Mouse (Mus musculus): ENCODE data around the gene Gm7138. TPM values are rescaled to one million over a fixed set of nuclear protein-coding genes. Genes with fewer than 3 reads are reported as not detected.
"Not testable (repeated sequence)": the region's sequence is repeated elsewhere in the genome, so short reads cannot be mapped to it uniquely, and the experiment has no call there.

Gene Gm7138
- polyA plus RNA-seq, 1 experiment = not detected

DNA sequence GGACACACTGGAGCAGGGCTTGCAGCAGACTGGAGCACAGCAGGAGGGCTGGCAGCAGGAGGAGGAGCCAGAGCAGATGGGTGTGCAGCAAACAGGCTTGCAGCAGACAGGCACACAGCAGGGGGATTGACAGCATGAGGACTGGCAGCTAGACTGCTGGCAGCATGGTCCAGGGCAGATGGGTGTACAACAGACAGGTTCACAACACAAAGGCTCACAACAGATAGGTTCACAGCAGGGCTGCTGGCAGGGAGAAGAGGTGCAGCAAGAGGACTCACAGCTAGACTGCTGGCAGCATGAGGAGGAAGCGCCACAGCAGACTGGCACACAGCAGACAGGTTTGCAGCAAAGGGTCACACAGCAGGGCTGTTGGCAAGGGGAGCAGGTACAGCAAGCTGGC lies 26.1 kb downstream of the Gm7138 start:
- not testable (repeated sequence) for DNase-seq (ENCODE audit: low read depth)

DNA sequence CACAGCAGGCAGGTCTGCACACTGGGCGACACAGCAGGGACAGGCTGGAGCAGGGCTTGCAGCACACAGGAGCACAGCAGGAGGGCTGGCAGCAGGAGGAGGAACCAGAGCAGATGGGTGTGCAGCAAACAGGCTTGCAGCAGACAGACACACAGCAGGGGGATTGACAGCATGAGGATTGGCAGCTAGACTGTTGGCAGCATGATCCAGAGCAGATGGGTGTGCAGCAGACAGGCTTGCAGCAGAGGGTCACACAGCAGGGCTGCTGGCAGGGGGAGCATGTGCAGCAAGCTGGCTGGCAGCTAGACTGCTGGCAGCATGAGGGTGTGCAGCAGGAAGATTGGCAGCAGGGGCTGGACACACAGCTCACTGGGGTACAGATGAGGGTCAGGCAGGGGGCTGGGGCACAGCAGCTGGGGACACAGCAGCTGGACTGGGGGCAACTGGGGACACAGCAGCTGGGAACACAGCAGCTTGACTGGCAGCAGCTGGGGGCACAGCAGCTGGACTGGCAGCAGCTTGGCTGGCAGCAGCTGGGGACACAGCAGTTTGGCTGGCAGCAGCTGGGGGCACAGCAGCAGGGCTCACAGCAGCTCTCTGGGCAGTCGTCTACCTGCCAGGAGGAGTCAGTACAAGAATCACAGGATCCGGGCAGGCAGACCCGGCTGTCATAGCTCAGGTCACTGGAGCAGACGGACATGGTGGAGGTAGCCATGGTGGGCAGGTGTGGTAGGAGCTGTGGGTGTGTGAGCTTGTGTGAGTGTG lies 34.6 kb downstream of the Gm7138 start, which contains the start of gene Gm18596:
Gene Gm18596 (minus strand): TSS at position 715 of the 765 bp plus-strand sequence.
- DNase-seq (ENCODE audit: low read depth) = not testable (repeated sequence)

- no peak for DNase-seq (ENCODE audit: low read depth)
Observed at GRCm38 (mm10) chr10:77738929-77739328, 37.8 kb downstream of the Gm7138 start.

DNA sequence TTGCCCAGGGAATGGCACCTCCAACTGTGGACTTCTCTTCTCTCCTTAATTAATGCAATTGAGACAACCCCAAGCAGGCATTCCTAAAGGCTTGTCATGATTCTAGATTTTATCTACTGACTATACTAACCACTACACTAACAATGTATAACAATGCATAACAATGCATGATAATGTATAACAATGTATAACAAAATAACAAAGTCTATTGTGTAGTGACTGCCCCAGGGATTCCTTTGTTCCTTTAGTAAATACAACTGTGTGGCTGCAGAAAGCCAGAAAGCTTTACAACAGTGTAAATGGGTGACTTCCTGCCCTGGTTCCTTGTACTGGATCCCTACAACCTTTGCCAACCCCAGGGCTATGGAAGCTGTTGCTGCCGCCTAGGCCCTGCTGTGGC lies 40.8 kb downstream of the Gm7138 start:
- no peak for DNase-seq (ENCODE audit: low read depth)

GRCm38 (mm10) chr10:77729241-77729640 lies 47.5 kb downstream of the Gm7138 start:
- no peak for DNase-seq (ENCODE audit: low read depth)

- no peak for DNase-seq (ENCODE audit: low read depth)
Observed at GRCm38 (mm10) chr10:77728280-77728679, 48.5 kb downstream of the Gm7138 start.

Other genes starting within 250 kb of the Gm7138 start
- gene Itgb2, start 246.7 kb downstream of the Gm7138 start, polyA plus RNA-seq (2012; rRNA removed) = 17.9 and 21.8 TPM in 2 replicates
- 203 and 244 TPM in 2 replicates for gene Pttg1ip, start 195.2 kb downstream of the Gm7138 start, polyA plus RNA-seq (2012; rRNA removed)
- 270 and 286 TPM in 2 replicates for gene Sumo3, start 170.8 kb downstream of the Gm7138 start, polyA plus RNA-seq (2012; rRNA removed)
- 0.75 TPM in 1 of 2 replicates, not detected in the other for gene Gm49325, start 170.7 kb downstream of the Gm7138 start, polyA plus RNA-seq (2012; rRNA removed)
- 46.0 and 47.8 TPM in 2 replicates for gene Ube2g2, start 154.7 kb downstream of the Gm7138 start, polyA plus RNA-seq (2012; rRNA removed)
- 0.54 and 1.1 TPM in 2 replicates for gene Tspear, start 90.4 kb downstream of the Gm7138 start, polyA plus RNA-seq (2012; rRNA removed)
- gene Gm19402, start 86.2 kb downstream of the Gm7138 start, polyA plus RNA-seq (2012; rRNA removed) = not detected in 2 replicates
- not detected in 2 replicates for gene Gm9508, start 79.7 kb downstream of the Gm7138 start, polyA plus RNA-seq (2012; rRNA removed)
- not detected in 2 replicates for gene Gm10272, start 70.3 kb downstream of the Gm7138 start, polyA plus RNA-seq (2012; rRNA removed)
- not detected in 2 replicates for gene Gm10024, start 65.5 kb downstream of the Gm7138 start, polyA plus RNA-seq (2012; rRNA removed)
- gene Gm10142, start 61.1 kb downstream of the Gm7138 start, polyA plus RNA-seq (2012; rRNA removed) = not detected in 2 replicates
- not detected in 2 replicates for gene Krtap12-1, start 56.3 kb downstream of the Gm7138 start, polyA plus RNA-seq (2012; rRNA removed)
- not detected in 2 replicates for gene Gm10100, start 50.5 kb downstream of the Gm7138 start, polyA plus RNA-seq (2012; rRNA removed)
- not detected in 2 replicates for gene Gm18596, start 34.3 kb downstream of the Gm7138 start, polyA plus RNA-seq (2012; rRNA removed)
- not detected in 2 replicates for gene Gm9736, start 25.6 kb downstream of the Gm7138 start, polyA plus RNA-seq (2012; rRNA removed)
- gene Gm3233, start 17.3 kb downstream of the Gm7138 start, polyA plus RNA-seq (2012; rRNA removed) = not detected in 2 replicates
- gene Gm3238, start 5.6 kb downstream of the Gm7138 start, polyA plus RNA-seq (2012; rRNA removed) = not detected in 2 replicates
- not detected in 2 replicates for gene Gm3250, start 5.6 kb upstream of the Gm7138 start, polyA plus RNA-seq (2012; rRNA removed)
- not detected in 2 replicates for gene Gm7137, start 11.3 kb upstream of the Gm7138 start, polyA plus RNA-seq (2012; rRNA removed)
- not detected in 2 replicates for gene Gm9639, start 18.1 kb upstream of the Gm7138 start, polyA plus RNA-seq (2012; rRNA removed)
- not detected in 2 replicates for gene Gm19668, start 22.2 kb upstream of the Gm7138 start, polyA plus RNA-seq (2012; rRNA removed)
- not detected in 2 replicates for gene Gm9507, start 34.9 kb upstream of the Gm7138 start, polyA plus RNA-seq (2012; rRNA removed)
- not detected in 2 replicates for gene Gm2696, start 37.7 kb upstream of the Gm7138 start, polyA plus RNA-seq (2012; rRNA removed)
- gene Krtap10-4, start 50.2 kb upstream of the Gm7138 start, polyA plus RNA-seq (2012; rRNA removed) = not detected in 2 replicates
- 0.11 TPM in 1 of 2 replicates, not detected in the other for gene Krtap10-10, start 59.0 kb upstream of the Gm7138 start, polyA plus RNA-seq (2012; rRNA removed)
- gene Gm36176, start 69.9 kb upstream of the Gm7138 start, polyA plus RNA-seq (2012; rRNA removed) = not detected in 2 replicates
- gene Gm10318, start 75.9 kb upstream of the Gm7138 start, polyA plus RNA-seq (2012; rRNA removed) = not detected in 2 replicates
- gene Gm3285, start 85.0 kb upstream of the Gm7138 start, polyA plus RNA-seq (2012; rRNA removed) = not detected in 2 replicates
- gene Lrrc3, start 125.6 kb upstream of the Gm7138 start, polyA plus RNA-seq (2012; rRNA removed) = 6.6 and 7.8 TPM in 2 replicates
- gene Trpm2, start 193.6 kb upstream of the Gm7138 start, polyA plus RNA-seq (2012; rRNA removed) = 1.1 and 2.1 TPM in 2 replicates
- gene 1810043G02Rik, start 201.6 kb upstream of the Gm7138 start, polyA plus RNA-seq (2012; rRNA removed) = 54.7 and 66.3 TPM in 2 replicates
- 115 and 175 TPM in 2 replicates for gene Pfkl, start 233.1 kb upstream of the Gm7138 start, polyA plus RNA-seq (2012; rRNA removed)